Mouse (Mus musculus) heart, postnatal 4 days (tissue): Measurements from ENCODE around the gene Kcns1. TPM values are rescaled to one million over a fixed set of nuclear protein-coding genes. Genes with fewer than 3 reads are reported as not detected.

Experiments
- DNase-seq: peaks from one replicate; pipeline ENCODE4 v3.0.0; 2021
- total RNA-seq, 2 experiments: library from RNA; stranded (reverse); gene quantifications; 2 replicates each; pipeline ENCODE4 v1.2.3; 2021

Gene Kcns1
- total RNA-seq, 2 experiments from 2014 or later, result 0.19 TPM; not detected in 1

GRCm38 (mm10) chr2:164170326-164170725, 587 bp downstream of the Kcns1 start:
- DNase-seq, result no peak

- no peak for DNase-seq
Measured at GRCm38 (mm10) chr2:164168571-164168946, 2.4 kb downstream of the Kcns1 start.

- no peak for DNase-seq
Measured at GRCm38 (mm10) chr2:164167752-164168570, 3.0 kb downstream of the Kcns1 start.

- no peak for DNase-seq
Measured at GRCm38 (mm10) chr2:164164941-164165340, 6.0 kb downstream of the Kcns1 start.

- no peak for DNase-seq
Measured at GRCm38 (mm10) chr2:164161515-164162055, 9.3 kb downstream of the Kcns1 start.

GRCm38 (mm10) chr2:164158838-164159237, 12.1 kb downstream of the Kcns1 start:
- no peak for DNase-seq

GRCm38 (mm10) chr2:164156158-164156557, 14.8 kb downstream of the Kcns1 start:
- no peak for DNase-seq

- DNase-seq, result no peak
Measured at GRCm38 (mm10) chr2:164154007-164154406, 16.9 kb downstream of the Kcns1 start.

GRCm38 (mm10) chr2:164152341-164152740, 18.6 kb downstream of the Kcns1 start:
- no peak for DNase-seq

- DNase-seq, result peak; percentile 19
Measured at GRCm38 (mm10) chr2:164150086-164150760, 20.7 kb downstream of the Kcns1 start.

- no peak for DNase-seq
Measured at GRCm38 (mm10) chr2:164146556-164146955, 24.4 kb downstream of the Kcns1 start.

- no peak for DNase-seq
Measured at GRCm38 (mm10) chr2:164144541-164144940, 26.4 kb downstream of the Kcns1 start.

GRCm38 (mm10) chr2:164144025-164144424, 26.9 kb downstream of the Kcns1 start:
- no peak for DNase-seq

GRCm38 (mm10) chr2:164142021-164142420, 28.9 kb downstream of the Kcns1 start:
- DNase-seq, result peak; percentile 38

GRCm38 (mm10) chr2:164137754-164138153, 33.2 kb downstream of the Kcns1 start:
- DNase-seq, result no peak

- no peak for DNase-seq
Measured at GRCm38 (mm10) chr2:164136393-164136792, 34.5 kb downstream of the Kcns1 start.

GRCm38 (mm10) chr2:164135367-164135766, 35.5 kb downstream of the Kcns1 start:
- DNase-seq, result no peak

- peak; percentile 51 for DNase-seq
Measured at GRCm38 (mm10) chr2:164134563-164134962, 36.4 kb downstream of the Kcns1 start.

GRCm38 (mm10) chr2:164131586-164131985, 39.3 kb downstream of the Kcns1 start:
- DNase-seq, result no peak

- no peak for DNase-seq
Measured at GRCm38 (mm10) chr2:164128576-164129411, 42.1 kb downstream of the Kcns1 start.

GRCm38 (mm10) chr2:164127297-164127696, 43.6 kb downstream of the Kcns1 start:
- DNase-seq, result no peak

GRCm38 (mm10) chr2:164126533-164126955, 44.4 kb downstream of the Kcns1 start:
- DNase-seq, result peak; percentile 37
